Mouse (Mus musculus): ENCODE measurements around the gene Kif23.

- TF ChIP-seq CTCF (IDR thresholded peaks at IDR 0.05; ENCODE audit: insufficient read depth, low read depth, low read length) (no peak), POLR2A (IDR thresholded peaks at IDR 0.05; ENCODE audit: insufficient read depth, low read depth, low read length) (no peak)
Observed at GRCm38 (mm10) chr9:61902445-61902844, 44.1 kb downstream of the Kif23 start.
